Mouse (Mus musculus) left cerebral cortex, adult 6 months (tissue): Measurements from ENCODE around the gene Prpf38b. TPM values are rescaled to one million over a fixed set of nuclear protein-coding genes. Genes with fewer than 3 reads are reported as not detected.

Source experiments
- long read RNA-seq, 2 experiments: library from polyadenylated mRNA; unstranded; transcript quantifications; one replicate each; pipeline ENCODE4 v2.0.0; 2019 to 2020
- polyA plus RNA-seq: library from polyadenylated mRNA; unstranded; fragments of <200 nt; fragmentation: Nextera tagmentation; gene quantifications from 2 replicates; pipeline ENCODE4 v1.2.3, GENCODE M21; 2021

Gene Prpf38b
- 13.3 and 13.8 TPM in 2 replicates for polyA plus RNA-seq
- long read RNA-seq, experiment 1, transcript Prpf38b-201 (6 exons, 3,026 nt) = major isoform, 39 of 69 reads
- long read RNA-seq, experiment 1, partial matches to known transcripts = 1 of 69 reads
- long read RNA-seq, experiment 1, other reads (novel, unspliced or antisense) = 25 of 69 reads
- long read RNA-seq, experiment 2, transcript Prpf38b-201 (6 exons, 3,026 nt) = major isoform, 5 of 16 reads
- long read RNA-seq, experiment 2, partial matches to known transcripts = 2 of 16 reads
- long read RNA-seq, experiment 2, other reads (novel, unspliced or antisense) = 7 of 16 reads

GRCm38 (mm10) chr3:108911548-108912413 lies at the start of gene Prpf38b:
Gene Prpf38b (minus strand): TSS chr3:108911727.

DNA sequence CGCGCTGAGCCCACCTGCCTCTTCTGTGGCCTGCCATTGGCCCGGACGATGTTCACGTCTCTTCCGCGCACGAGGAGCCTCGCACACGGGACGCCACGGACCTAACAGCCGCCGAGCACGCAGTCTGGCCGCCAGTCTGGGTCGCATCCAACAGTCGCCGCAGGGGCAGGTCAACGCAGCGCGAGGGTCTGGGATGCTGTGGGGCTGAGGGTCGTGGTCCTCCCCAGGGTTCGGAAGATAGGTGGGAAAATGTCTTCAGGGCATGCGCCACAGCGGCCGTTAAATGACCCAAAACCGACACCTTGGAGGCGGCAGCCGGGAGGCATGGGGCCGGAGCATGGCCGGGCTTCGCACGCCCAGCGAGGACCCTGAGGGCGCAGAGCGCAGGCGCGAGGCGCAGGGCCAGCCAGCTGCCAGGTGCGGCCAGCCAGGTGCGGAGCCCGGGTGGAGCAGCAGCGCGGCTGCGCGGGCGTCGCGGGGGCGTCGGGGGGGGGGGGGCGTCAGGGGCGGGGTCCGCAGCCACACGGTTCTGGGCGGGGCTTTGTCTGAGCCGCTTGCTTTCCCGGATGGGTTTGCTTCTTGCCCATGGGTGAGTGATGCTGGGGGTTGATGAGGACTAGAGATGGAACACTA lies 28.6 kb upstream of the Prpf38b start, which contains the start of gene Gm9857:
Gm9857 (minus strand) TSS at position 445 of the 633 bp plus-strand sequence.

GRCm38 (mm10) chr3:108939573-108939972 lies 28.0 kb upstream of the Prpf38b start, which contains the start of gene Henmt1:
Gene Henmt1 (plus strand): TSS chr3:108939873.

GRCm38 (mm10) chr3:108889908-108890307 lies 21.6 kb downstream of the Prpf38b start, which contains the start of gene Fndc7:
Gene Fndc7 (minus strand): TSS chr3:108890008.

Other genes with a start within 250 kb of the Prpf38b start
- 6.6 and 8.0 TPM in 2 replicates for gene Gpsm2, start 189.4 kb downstream of the Prpf38b start, polyA plus RNA-seq
- not detected in 2 replicates for gene Aknad1, start 172.1 kb downstream of the Prpf38b start, polyA plus RNA-seq
- 15.1 and 21.3 TPM in 2 replicates for gene Stxbp3, start 71.2 kb downstream of the Prpf38b start, polyA plus RNA-seq
- 0.06 and 0.10 TPM in 2 replicates for gene Fndc7, start 21.7 kb downstream of the Prpf38b start, polyA plus RNA-seq
- gene Henmt1, start 28.1 kb upstream of the Prpf38b start, polyA plus RNA-seq = 1.3 and 1.8 TPM in 2 replicates
- gene Gm9857, start 28.7 kb upstream of the Prpf38b start, polyA plus RNA-seq = not detected in 2 replicates
- 3.6 and 4.9 TPM in 2 replicates for gene Fam102b, start 115.9 kb upstream of the Prpf38b start, polyA plus RNA-seq
- gene Slc25a54, start 168.7 kb upstream of the Prpf38b start, polyA plus RNA-seq = not detected in 2 replicates
- gene Slc25a24, start 211.4 kb upstream of the Prpf38b start, polyA plus RNA-seq = 0.91 and 1.3 TPM in 2 replicates